18 mouse cellular contexts compared by ENCODE assay signal in genomic region chr15:77089249-77089648, GRCm38 (mm10). TPM values are rescaled to one million over a fixed set of nuclear protein-coding genes. Genes with fewer than 3 reads are reported as not detected.
DNase-seq lines count a peak whose midpoint lies in the region; ATAC-seq and TF ChIP-seq lines count a peak whose summit lies in the region.
"Had no signal": no experiment of that assay in that cellular context is flagged by ENCODE, and none has a peak within 500 bp of the region (broad histone marks: within the 10 kb centered on the region; RNA-seq: fewer than 3 reads in every experiment).

No protein-coding gene starts in this region.

- H3K36me3 ChIP-seq in hindbrain, embryonic 14.5 days (replicated peaks; ENCODE audit: control insufficient read depth, insufficient read depth), result peaks cover 81% of the 10 kb centered on the region
- H3K36me3 ChIP-seq in hindbrain, embryonic 12.5 days, result peaks cover 66% of the 10 kb centered on the region
- peaks cover 21% of the 10 kb centered on the region for H3K36me3 ChIP-seq in kidney, postnatal 0 days (ENCODE audit: insufficient read depth, low read length)
- peaks cover 63% of the 10 kb centered on the region for H3K36me3 ChIP-seq in kidney, embryonic 14.5 days (ENCODE audit: control insufficient read depth, insufficient read depth, low read length)
- H3K36me3 ChIP-seq in C2C12 (ENCODE audit: control insufficient read depth, insufficient read depth), result peaks cover 93% of the 10 kb centered on the region

- DNase-seq in hindbrain, embryonic 14.5 days (ENCODE audit: low spot score), result no peak
- DNase-seq in kidney, postnatal 0 days (ENCODE audit: low spot score), result peak; percentile 24
- peak; percentile 92 for DNase-seq in Patski (ENCODE audit: low read depth, low spot score)
- no peak for DNase-seq in c-Kit-positive CD71-positive TER-119-positive erythroid progenitor cells, embryonic 14.5 days (ENCODE audit: low spot score)
- DNase-seq: adrenal gland, adult 8-10 months; cerebellum, adult 9-11 months; heart, postnatal 4 days; layer of hippocampus, postnatal 36 days; liver, postnatal 0 days; lung, postnatal 14 days; thymus, postnatal 14 days had no signal

- H3ac ChIP-seq in C2C12 (ENCODE audit: control insufficient read depth, insufficient read length, low read depth), result no peak overlapping the region

- ATAC-seq in hindbrain, embryonic 14.5 days (ENCODE audit: low FRiP score), result no peak
- no peak for ATAC-seq in hindbrain, embryonic 12.5 days (ENCODE audit: low FRiP score)
- ATAC-seq in kidney, postnatal 0 days (replicated peaks; ENCODE audit: low FRiP score, low read depth), result no peak; the same call in 1 of the 2 replicates
- no peak for ATAC-seq in kidney, embryonic 14.5 days (ENCODE audit: low FRiP score, low TSS enrichment)
- peak; percentile 94 for ATAC-seq in Patski
- ATAC-seq: liver, postnatal 0 days; midbrain, embryonic 15.5 days had no signal

- peaks cover 25% of the 10 kb centered on the region for H3K79me2 ChIP-seq in C2C12 (ENCODE audit: control insufficient read depth, insufficient read depth)

- no peaks in the 10 kb centered on the region for H3K27me3 ChIP-seq in hindbrain, embryonic 14.5 days (ENCODE audit: control insufficient read depth, insufficient read depth, low read length)
- H3K27me3 ChIP-seq in hindbrain, embryonic 12.5 days, result no peaks in the 10 kb centered on the region
- no peaks in the 10 kb centered on the region for H3K27me3 ChIP-seq in kidney, postnatal 0 days (ENCODE audit: insufficient read depth, low read length)
- no peaks in the 10 kb centered on the region for H3K27me3 ChIP-seq in kidney, embryonic 14.5 days (ENCODE audit: control insufficient read depth, insufficient read depth, low read length)
- H3K27me3 ChIP-seq in C2C12 (ENCODE audit: control insufficient read depth, insufficient read depth, insufficient read length), result no peaks in the 10 kb centered on the region
- H3K27me3 ChIP-seq in Patski, result no peaks in the 10 kb centered on the region
- H3K27me3 ChIP-seq: midbrain, embryonic 15.5 days had no signal

- CTCF ChIA-PET in Patski (lab: Charles Lee), result interaction anchor here (1.8 to 2.3 kb wide), 2 partner anchors 12 to 17 kb away, joined by 4 to 13 read pairs; no protein-coding TSS in a partner anchor

- WGBS in hindbrain, embryonic 14.5 days, result 45% methylated on average over 11 of the region's 11 CpGs
- WGBS in hindbrain, embryonic 12.5 days, result 65% methylated on average over 11 of the region's 11 CpGs
- WGBS in kidney, postnatal 0 days, result 39% methylated on average over 11 of the region's 11 CpGs
- WGBS in kidney, embryonic 14.5 days, result 51% methylated on average over 11 of the region's 11 CpGs

- no peak for TF ChIP-seq CTCF in kidney, postnatal 0 days (IDR thresholded peaks at IDR 0.05; ENCODE audit: low read depth)
- no peak for TF ChIP-seq CTCF in C2C12 (IDR thresholded peaks at IDR 0.05; ENCODE audit: control insufficient read depth, insufficient read depth, insufficient read length)
- no peak for TF ChIP-seq CTCF in Patski (IDR thresholded peaks at IDR 0.05)

- POLR2A ChIA-PET in Patski (lab: Charles Lee), result interaction anchor here (1.6 kb wide), 1 partner anchor 12 kb away, joined by 6 read pairs; no protein-coding TSS in a partner anchor

- no peaks in the 10 kb centered on the region for H3K79me3 ChIP-seq in C2C12 (ENCODE audit: low read depth)

- H3K4me2 ChIP-seq in hindbrain, embryonic 14.5 days (replicated peaks), result no peak overlapping the region
- H3K4me2 ChIP-seq in hindbrain, embryonic 12.5 days (replicated peaks), result no peak overlapping the region
- no peak overlapping the region for H3K4me2 ChIP-seq in kidney, postnatal 0 days (ENCODE audit: low read length)
- H3K4me2 ChIP-seq in kidney, embryonic 14.5 days (replicated peaks; ENCODE audit: low read depth, low read length), result no peak overlapping the region
- H3K4me2 ChIP-seq: midbrain, embryonic 15.5 days had no signal

- H3K4me1 ChIP-seq in hindbrain, embryonic 14.5 days (replicated peaks; ENCODE audit: control insufficient read depth, insufficient read depth, low read length), result no peaks in the 10 kb centered on the region
- H3K4me1 ChIP-seq in hindbrain, embryonic 12.5 days, result peaks cover 3% of the 10 kb centered on the region; the same call in 1 of the 2 replicates
- peaks cover 9% of the 10 kb centered on the region; the same call in 1 of the 2 replicates for H3K4me1 ChIP-seq in kidney, postnatal 0 days (replicated peaks; ENCODE audit: insufficient read depth, low read length)
- H3K4me1 ChIP-seq in kidney, embryonic 14.5 days (ENCODE audit: control insufficient read depth, insufficient read depth, low read length), result no peaks in the 10 kb centered on the region

- H3K9ac ChIP-seq in hindbrain, embryonic 14.5 days, result no peak overlapping the region
- H3K9ac ChIP-seq in hindbrain, embryonic 12.5 days, result no peak overlapping the region
- H3K9ac ChIP-seq in kidney, postnatal 0 days (ENCODE audit: low read depth, low read length), result no peak overlapping the region
- no peak overlapping the region for H3K9ac ChIP-seq in kidney, embryonic 14.5 days (ENCODE audit: low read depth, low read length)
- H3K9ac ChIP-seq: liver, postnatal 0 days; midbrain, embryonic 15.5 days had no signal

- no peak overlapping the region for H3K4me3 ChIP-seq in hindbrain, embryonic 14.5 days (replicated peaks; ENCODE audit: low read length)
- no peak overlapping the region for H3K4me3 ChIP-seq in hindbrain, embryonic 12.5 days
- no peak overlapping the region for H3K4me3 ChIP-seq in kidney, postnatal 0 days (replicated peaks; ENCODE audit: low read depth, low read length)
- no peak overlapping the region for H3K4me3 ChIP-seq in kidney, embryonic 14.5 days (ENCODE audit: low read length)
- no peak overlapping the region for H3K4me3 ChIP-seq in C2C12 (ENCODE audit: insufficient read depth, poor library complexity, severe bottlenecking)
- H3K4me3 ChIP-seq: heart, embryonic 10.5 days; midbrain, embryonic 15.5 days had no signal

- in situ Hi-C loops in Patski (cut with MboI; ENCODE audit: low pct_unique_long_range_greater_than_20kb), result no loop called here

- no peaks in the 10 kb centered on the region for H3K9me3 ChIP-seq in hindbrain, embryonic 14.5 days (ENCODE audit: control insufficient read depth, low read length)
- no peaks in the 10 kb centered on the region for H3K9me3 ChIP-seq in hindbrain, embryonic 12.5 days (replicated peaks)
- H3K9me3 ChIP-seq in kidney, postnatal 0 days (replicated peaks; ENCODE audit: low read length), result no peaks in the 10 kb centered on the region
- no peaks in the 10 kb centered on the region for H3K9me3 ChIP-seq in kidney, embryonic 14.5 days (ENCODE audit: control insufficient read depth, low read length)
- H3K9me3 ChIP-seq: heart, embryonic 10.5 days; midbrain, embryonic 15.5 days had no signal

- H3K27ac ChIP-seq in hindbrain, embryonic 14.5 days, result 0 out of 2 replicates have a peak overlapping the region, but pooled peaks have one; percentile 22
- H3K27ac ChIP-seq in hindbrain, embryonic 12.5 days, result no peak overlapping the region
- no peak overlapping the region for H3K27ac ChIP-seq in kidney, postnatal 0 days
- no peak overlapping the region for H3K27ac ChIP-seq in kidney, embryonic 14.5 days (ENCODE audit: low read depth, low read length)
- H3K27ac ChIP-seq: heart, embryonic 10.5 days; midbrain, embryonic 15.5 days had no signal

TF ChIP-seq in C2C12, 6 proteins besides CTCF, POLR2A, EP300 and RAD21:
- TF ChIP-seq MAX (IDR thresholded peaks at IDR 0.05) (no peak), MYOD1 (IDR thresholded peaks at IDR 0.05; ENCODE audit: control insufficient read depth, insufficient read length, low read depth) (peak; percentile 86), USF1 (IDR thresholded peaks at IDR 0.05; ENCODE audit: low read depth) (no peak), MYOG (IDR thresholded peaks at IDR 0.05; ENCODE audit: control insufficient read depth, extremely low read depth, insufficient read length) (no peak)

RNA-seq across cellular contexts. Expression of gene Mb, which starts 38.8 kb away (rescaled TPM):
- 0.51 and 0.55 TPM in 2 replicates for polyA plus RNA-seq in hindbrain, embryonic 14.5 days (2014; fragmentation: Nextera tagmentation; extraction: Ambion mirVana)
- 0.80 and 2.5 TPM in 2 replicates for polyA plus RNA-seq in hindbrain, embryonic 12.5 days (2016; fragmentation: Nextera tagmentation; extraction: Ambion mirVana)
- polyA plus RNA-seq in kidney, postnatal 0 days (2015; fragmentation: Nextera tagmentation; extraction: Ambion mirVana), result 0.62 and 0.76 TPM in 2 replicates
- polyA plus RNA-seq in kidney, embryonic 14.5 days (2014; fragmentation: Nextera tagmentation; extraction: Ambion mirVana), result 0.60 and 0.69 TPM in 2 replicates
- 3.1 TPM for polyA plus RNA-seq in C2C12 (2012; fragmentation: generic; extraction: Trizol)
- not detected for polyA plus RNA-seq in Patski (2021)
- polyA plus RNA-seq: forebrain, embryonic 11.5 days; liver, adult 2 months had no signal

RNA-seq across cellular contexts. Expression of gene Apol6, which starts 44.7 kb away (rescaled TPM):
- polyA plus RNA-seq in hindbrain, embryonic 14.5 days (2014; fragmentation: Nextera tagmentation; extraction: Ambion mirVana), result not detected in 2 replicates
- not detected in 2 replicates for polyA plus RNA-seq in hindbrain, embryonic 12.5 days (2016; fragmentation: Nextera tagmentation; extraction: Ambion mirVana)
- 0.08 TPM in 1 of 2 replicates, not detected in the other for polyA plus RNA-seq in kidney, postnatal 0 days (2015; fragmentation: Nextera tagmentation; extraction: Ambion mirVana)
- not detected in 2 replicates for polyA plus RNA-seq in kidney, embryonic 14.5 days (2014; fragmentation: Nextera tagmentation; extraction: Ambion mirVana)
- polyA plus RNA-seq in C2C12 (2012; fragmentation: generic; extraction: Trizol) (0.06 TPM), Patski (2021) (0.05 TPM)
- polyA plus RNA-seq: forebrain, embryonic 11.5 days; liver, adult 2 months; liver, postnatal 0 days had no signal

Comparison
In these comparisons a context has a peak if more than half of its experiments do, and no peak if none do; other contexts are left out.
1. DNase-seq: peak in kidney, postnatal 0 days (single experiment) and Patski (single experiment); none in hindbrain, embryonic 14.5 days (single experiment) and c-Kit-positive CD71-positive TER-119-positive erythroid progenitor cells, embryonic 14.5 days (single experiment).